Mouse (Mus musculus) cortical plate, adult 2 months (tissue): ENCODE data around the gene Prf1.
A peak's percentile ranks its signal among the peaks of the same experiment; 100 is the strongest.

Source experiments
- CTCF ChIP-seq: fragments of 200-500 bp; IDR thresholded peaks from 2 replicates; pipeline ENCODE4 v1.5.1; 2011; ENCODE audit warnings: mild to moderate bottlenecking, control low read depth, low read length; ENCODE audit not compliant: insufficient read depth; ENCODE audit errors: extremely low read depth
- POLR2A ChIP-seq: fragments of 200-500 bp; IDR thresholded peaks from 2 replicates; pipeline ENCODE4 v1.6.1; 2011; ENCODE audit warnings: mild to moderate bottlenecking, low read length, control low read depth; ENCODE audit not compliant: insufficient read depth; ENCODE audit errors: extremely low read depth

GRCm38 (mm10) chr10:61275669-61276110 lies 21.9 kb upstream of the Prf1 start:
- TF ChIP-seq CTCF (peak; percentile 69), POLR2A (no peak)
